Mouse (Mus musculus) 3134 (cell line): ENCODE measurements at regions not wholly inside any gene's neighbourhood (a gene's known extent, or its start where the extent isn't known, plus 50 kb on each side); places are given as distances from the start of the nearest gene placed in this dataset.

Source experiments
- DNase-seq: peaks from one replicate; pipeline ENCODE4 v3.0.0-alpha.2; 2011; ENCODE audit warnings: low spot score; ENCODE audit not compliant: insufficient read length; ENCODE audit errors: extremely low read depth

DNA sequence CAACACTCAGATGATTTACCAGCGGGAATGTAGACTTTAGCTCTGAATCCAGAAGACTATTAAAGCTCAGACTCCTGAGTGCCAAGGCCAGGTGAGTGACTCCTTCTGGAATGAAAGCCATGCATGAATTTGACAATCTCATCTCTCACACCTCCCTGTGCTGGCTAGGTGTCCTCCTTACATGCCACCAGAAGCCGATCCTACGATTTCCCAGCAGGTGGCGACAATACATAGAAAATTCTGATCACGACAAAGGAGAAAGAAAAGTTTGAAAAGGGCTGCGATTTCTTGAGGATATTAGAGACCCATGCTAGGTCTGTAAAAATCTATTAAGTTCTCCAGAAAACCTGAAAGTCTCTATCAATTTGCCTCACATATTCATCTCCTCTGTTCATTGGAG, 198.7 kb upstream of the Rasgrp1 start:
- DNase-seq = peak; percentile 36

DNA sequence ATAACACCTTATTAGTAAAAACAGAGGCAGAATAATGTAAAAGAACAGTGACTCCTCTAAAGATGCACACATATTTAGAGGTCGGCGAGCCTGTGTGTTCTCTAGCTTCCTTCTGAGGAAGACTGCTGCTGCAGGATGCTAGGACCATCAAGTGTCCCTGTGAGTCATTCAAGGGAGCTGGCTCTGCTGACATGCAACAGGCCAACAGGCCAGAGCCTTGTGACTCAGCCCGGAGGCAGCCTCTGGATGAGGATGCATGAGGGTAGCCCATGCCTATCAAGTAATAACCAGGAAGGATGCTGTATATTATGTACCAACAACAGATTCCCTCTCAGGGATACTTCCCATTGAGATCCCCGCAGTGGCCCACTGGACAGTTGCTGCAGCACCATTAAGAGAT, 199.5 kb upstream of the Rasgrp1 start:
- DNase-seq = peak; percentile 62

GRCm38 (mm10) chr2:117543301-117543782, 200.5 kb upstream of the Rasgrp1 start:
- DNase-seq = peak; percentile 8

- no peak for DNase-seq
Measured at GRCm38 (mm10) chr2:117548273-117548672, 205.5 kb upstream of the Rasgrp1 start.

DNA sequence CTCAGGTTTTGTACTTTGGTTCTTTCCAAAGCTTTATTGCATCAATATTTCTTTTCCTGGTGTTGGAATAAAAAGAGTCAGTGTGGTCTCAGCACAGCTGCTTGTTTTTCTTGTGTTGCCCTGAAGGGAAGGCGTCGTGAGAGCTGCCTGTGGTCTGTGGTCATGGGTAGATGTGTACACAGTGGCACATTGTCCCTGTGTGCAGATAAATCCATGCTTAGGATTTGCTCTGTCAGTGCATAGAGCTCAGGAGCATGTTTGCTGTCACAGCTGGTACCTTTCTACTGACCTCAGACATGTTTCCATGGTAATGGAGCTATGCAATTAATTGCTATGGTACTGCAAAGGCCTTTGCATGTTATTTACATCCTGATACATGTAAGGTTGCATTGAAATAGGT, 213.5 kb upstream of the Rasgrp1 start:
- peak; percentile 13 for DNase-seq

DNA sequence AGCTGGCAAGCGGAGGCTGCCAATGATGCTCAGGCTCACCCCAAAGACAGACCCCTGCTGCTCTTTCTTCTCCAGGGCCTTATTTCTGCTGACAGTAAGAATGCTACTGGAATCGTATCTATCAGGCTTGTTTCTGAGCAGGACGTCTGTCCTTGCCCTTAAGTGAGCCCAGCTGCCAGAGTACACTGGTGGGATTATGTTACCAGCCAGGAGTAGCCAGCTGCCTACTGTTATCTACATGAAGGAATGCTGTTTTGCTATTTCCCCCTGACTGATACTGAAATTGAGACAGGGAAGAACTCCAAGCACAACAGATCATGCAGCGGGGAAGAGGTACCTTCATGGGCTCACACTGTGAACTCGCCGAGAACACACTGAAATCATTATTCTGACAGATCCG, 228.2 kb upstream of the Rasgrp1 start:
- no peak for DNase-seq

DNA sequence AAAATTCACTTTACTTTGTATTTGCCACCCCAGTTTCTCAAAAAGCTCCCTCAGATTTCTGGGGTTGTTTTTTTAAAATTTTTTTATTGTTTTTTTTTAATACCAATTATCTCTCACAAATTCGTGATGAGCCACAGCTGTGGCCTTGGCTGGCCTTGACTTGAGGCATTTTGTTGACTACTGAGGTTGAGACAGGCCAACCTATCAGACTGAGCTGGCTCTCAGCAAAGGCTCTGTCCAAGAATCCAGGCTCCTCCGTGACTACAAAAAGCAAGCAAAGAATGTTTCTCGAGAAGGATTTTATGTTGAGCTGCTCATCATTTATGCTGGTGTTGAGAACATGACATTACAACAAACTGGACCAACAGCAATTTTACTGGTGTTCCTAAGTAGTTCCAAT, 244.6 kb upstream of the Rasgrp1 start:
- DNase-seq = no peak

GRCm38 (mm10) chr2:117595028-117595427, 252.2 kb upstream of the Rasgrp1 start:
- no peak for DNase-seq

- DNase-seq = peak; percentile 5
Measured at GRCm38 (mm10) chr2:117597573-117597972, 254.8 kb upstream of the Rasgrp1 start.

DNA sequence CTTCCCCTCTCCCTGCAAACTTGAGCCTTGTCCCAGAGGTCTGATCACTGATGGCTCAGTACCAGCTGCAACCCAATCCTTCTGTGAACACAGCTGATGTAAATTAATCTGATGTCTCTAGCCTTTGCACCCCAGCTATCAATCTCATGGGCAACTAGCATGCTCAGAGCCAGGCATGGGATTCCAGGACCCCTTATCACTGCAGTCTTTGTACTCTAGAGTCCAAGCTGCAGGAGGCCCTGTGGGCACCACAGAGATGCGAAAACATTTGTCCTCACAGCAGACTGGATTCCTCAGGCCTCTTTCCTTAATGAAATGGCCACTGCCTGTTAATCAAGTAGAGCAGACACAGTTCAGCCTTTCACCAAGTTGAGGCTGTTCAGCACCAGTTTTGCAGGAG, 272.0 kb upstream of the Rasgrp1 start:
- no peak for DNase-seq

- no peak for DNase-seq
Measured at GRCm38 (mm10) chr2:117618063-117618462, 275.3 kb upstream of the Rasgrp1 start.

GRCm38 (mm10) chr2:117623955-117624354, 281.2 kb upstream of the Rasgrp1 start:
- DNase-seq = peak; percentile 10

- peak; percentile 5 for DNase-seq
Measured at GRCm38 (mm10) chr2:117634906-117635305, 292.1 kb upstream of the Rasgrp1 start.

GRCm38 (mm10) chr2:117637397-117637796, 294.6 kb upstream of the Rasgrp1 start:
- DNase-seq = no peak

DNA sequence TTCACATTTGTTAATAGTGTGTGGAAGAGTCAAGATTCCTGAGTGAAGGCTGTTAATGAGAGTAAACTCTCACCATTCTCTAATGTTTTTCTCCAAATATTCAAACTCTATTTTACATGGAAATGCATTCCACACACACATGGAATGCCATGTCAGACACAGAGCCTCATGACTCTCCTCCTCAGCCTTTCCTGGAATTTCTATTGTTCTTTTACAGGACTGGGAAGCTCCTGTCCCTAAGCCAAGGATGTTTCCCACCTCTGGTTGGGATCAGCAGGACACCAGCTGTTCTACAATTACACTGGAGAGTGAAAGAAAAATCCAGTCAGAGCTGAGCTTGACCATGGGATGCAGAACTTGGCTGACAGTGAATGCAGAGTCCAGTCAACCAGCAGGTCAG, 309.3 kb upstream of the Rasgrp1 start:
- DNase-seq = no peak

DNA sequence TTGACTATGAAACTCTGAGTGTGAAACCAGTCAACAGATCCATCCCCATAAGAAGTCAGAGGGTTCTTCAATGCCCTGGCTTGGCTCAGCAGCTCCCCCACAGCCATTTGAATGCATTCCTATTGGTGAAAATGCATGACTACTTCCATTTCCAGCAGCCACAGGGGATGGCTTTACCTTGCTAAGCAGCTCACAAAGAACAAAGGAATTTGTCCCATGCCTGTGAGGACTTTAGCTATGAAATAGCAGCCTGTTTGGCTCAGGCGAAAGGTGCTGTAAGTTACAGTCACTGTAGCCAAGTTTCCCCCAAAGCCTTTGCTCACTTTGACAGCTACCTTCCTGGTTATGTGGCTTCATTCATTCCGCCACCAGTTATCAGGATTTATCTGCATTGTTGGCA, 309.8 kb upstream of the Rasgrp1 start:
- no peak for DNase-seq

GRCm38 (mm10) chr2:117656546-117657175, 313.9 kb upstream of the Rasgrp1 start:
- DNase-seq = no peak

DNA sequence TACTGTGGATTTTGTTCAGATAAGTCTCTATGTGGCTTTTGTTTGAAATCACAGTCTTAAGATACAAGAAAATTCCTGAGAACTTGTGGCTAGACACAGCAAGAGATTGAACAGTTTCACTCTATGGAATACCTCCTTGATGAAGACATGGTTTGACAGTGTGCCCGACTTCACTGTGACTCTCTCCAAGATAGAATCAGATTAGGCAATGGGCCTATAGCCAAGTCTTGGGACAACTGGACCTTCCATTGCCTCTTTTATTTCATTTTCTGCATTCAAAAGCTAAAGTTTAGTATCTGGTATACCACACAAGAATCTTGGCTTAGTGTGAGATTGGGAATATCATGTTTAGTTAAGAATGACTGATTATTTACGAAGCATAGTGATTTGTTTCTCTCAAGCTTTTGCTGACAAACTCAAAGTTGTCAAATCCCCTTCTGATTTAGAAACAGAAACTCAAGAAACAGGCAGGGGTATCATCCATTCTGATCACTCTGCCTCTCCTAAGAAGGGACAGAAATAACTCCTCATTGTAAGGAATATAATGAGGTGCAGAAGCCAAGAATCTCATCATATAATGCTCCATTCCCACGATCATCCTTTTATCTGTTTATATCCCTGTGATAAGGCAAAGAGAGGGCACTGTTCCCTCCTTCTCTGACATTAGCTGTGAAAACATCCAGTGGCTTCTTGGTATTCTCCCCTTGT, 317.6 kb upstream of the Rasgrp1 start:
- no peak for DNase-seq

GRCm38 (mm10) chr2:117662653-117663052, 319.9 kb upstream of the Rasgrp1 start:
- DNase-seq = no peak

GRCm38 (mm10) chr2:117666528-117666927, 323.7 kb upstream of the Rasgrp1 start:
- peak; percentile 53 for DNase-seq

- peak; percentile 47 for DNase-seq
Measured at GRCm38 (mm10) chr2:117668137-117668536, 325.3 kb upstream of the Rasgrp1 start.

DNA sequence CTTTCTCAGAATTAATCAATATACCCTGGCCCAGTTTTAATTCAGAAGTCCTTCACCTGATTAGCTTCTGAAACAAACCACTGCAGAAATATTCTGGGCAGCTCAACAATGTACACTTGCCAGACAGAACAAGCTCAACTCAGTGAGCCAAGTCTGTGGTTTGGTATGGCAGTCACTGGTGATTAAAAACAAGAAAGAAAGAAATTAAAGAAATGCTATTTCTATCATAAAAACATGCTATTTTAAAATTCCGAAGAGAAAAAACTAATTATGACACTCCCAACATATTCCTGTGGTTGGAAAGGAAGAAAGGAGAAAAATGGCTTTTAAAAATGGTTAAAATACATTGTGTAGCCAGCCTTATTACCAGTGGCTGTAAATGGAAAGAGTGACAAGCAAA, 332.1 kb upstream of the Rasgrp1 start:
- no peak for DNase-seq
